Mouse (Mus musculus) monocyte, adult 5-6 weeks (primary cell): ENCODE results near the gene Strbp. TPM values are rescaled to one million over a fixed set of nuclear protein-coding genes. Genes with fewer than 3 reads are reported as not detected.
"Not testable (repeated sequence)": the region's sequence is repeated elsewhere in the genome, so short reads cannot be mapped to it uniquely, and the experiment has no call there.

Experiments
- ATAC-seq: fragments of 153-309, 156-312 bp; replicated peaks from 2 replicates; pipeline ENCODE4 v1.8.0; 2017; ENCODE audit warnings: mild to moderate bottlenecking; ENCODE audit not compliant: low TSS enrichment, insufficient number of reproducible peaks, severe bottlenecking, poor library complexity, low FRiP score
- total RNA-seq: library from RNA; stranded (forward); fragments of 200-1000, 200-491, 200-594 nt; gene quantifications from 3 replicates; pipeline ENCODE4 v1.2.3, GENCODE M21; 2017

Gene Strbp
- total RNA-seq, 1 experiment from 2014 or later, result 29.1 TPM

DNA sequence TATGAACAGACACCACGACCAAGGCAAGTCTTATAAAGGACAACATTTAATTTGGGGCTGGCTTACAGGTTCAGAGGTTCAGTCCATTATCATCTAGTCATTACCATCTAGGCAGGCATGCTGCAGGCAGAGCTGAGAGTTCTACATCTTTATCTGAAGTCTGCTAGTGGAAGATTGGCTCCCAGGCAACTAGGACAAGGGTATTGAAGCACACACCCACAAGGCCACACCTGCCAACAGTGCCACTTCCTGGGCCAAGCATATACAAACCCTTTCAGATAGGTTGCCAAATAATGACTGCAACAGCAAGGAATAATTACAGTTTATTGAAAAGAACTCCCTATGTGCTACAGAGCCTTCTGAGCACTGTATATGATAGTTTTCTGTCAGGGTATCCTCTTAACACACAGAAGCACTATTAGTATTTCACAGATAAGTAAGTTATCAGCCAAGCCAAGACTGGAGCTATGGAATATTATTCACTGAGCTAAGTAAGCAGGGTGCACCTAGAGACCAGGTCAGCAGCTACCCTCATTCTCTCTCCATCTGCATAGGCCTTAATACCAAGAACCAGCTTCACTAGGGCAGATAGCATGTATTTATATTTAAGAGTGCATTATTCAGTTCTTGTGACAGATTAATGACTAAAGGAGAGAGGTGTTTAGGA lies 154.2 kb downstream of the Strbp start:
- no peak for ATAC-seq

DNA sequence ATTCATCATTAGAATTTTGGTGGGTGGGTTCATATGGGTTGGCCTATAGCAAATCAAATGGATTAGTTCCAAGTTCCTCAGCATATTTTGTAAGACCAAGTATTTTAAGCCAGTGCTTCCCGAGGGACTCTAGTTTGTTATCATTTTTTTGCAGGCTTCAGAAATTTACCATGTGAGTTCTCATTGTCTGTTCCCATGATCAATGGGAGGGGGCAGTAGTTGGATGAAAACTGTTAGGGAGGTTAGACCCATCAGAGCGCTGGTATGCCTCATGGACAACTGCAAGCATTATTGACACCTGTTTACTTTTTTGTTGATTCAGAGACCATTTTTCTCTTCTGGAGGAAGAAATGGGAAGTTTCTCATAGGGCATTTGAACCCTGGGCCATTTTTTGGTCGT lies 172.0 kb downstream of the Strbp start:
- ATAC-seq, result no peak

DNA sequence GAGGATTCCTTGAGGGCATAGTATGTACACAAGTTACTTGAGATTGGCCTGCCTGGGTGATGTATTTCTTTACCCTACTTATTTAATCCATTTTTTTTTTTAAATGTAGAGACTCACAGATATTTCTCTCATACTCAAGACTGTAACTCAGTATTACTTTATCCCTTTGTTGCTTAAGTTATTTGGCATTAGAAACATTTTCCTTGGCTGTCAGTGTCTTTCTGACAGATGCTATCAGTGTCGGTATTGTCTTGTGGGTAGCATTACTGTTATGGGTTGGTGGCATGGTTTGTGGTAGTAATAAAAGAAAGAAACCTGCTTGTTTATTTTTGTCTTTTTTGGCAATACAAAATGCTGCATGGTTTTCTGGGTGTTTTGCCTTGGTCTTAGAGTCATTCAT lies 172.9 kb downstream of the Strbp start:
- ATAC-seq, result no peak

DNA sequence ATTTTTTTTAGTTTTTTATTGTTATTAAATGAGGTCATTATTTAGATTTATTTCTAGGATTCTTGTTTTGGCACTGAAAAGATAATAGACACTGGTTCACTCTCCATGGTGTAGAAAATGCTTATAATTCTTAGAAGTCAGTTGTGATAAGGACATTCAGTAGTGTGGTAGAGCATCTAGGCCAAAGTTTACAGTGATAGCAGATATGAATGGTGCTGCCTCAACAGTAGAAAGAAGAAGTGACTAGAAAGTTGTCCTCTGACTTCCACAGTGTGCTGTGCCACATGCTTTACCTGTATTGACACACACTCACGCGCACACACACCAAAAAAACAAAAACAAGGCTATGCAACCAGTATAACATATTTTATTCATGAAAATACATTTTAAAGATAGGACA lies 174.3 kb downstream of the Strbp start:
- no peak for ATAC-seq

DNA sequence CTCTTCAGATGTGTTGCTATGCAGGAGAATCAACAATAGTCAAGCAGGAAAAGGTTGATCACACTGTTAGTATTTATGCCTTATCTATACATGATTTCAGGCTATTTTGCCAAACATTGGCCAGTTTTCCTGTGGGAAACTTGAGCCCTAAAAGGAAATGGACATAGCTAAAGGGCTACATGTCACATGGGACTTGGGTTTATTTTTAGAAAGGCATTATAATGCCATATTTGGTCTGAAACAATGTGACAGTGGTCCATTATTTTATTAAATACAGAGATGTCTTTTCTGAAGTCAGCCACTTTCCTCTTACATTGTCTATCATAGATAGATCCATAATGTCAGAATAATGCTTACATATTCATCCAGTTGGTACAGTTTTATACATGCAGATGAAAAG lies 176.1 kb downstream of the Strbp start:
- no peak for ATAC-seq

DNA sequence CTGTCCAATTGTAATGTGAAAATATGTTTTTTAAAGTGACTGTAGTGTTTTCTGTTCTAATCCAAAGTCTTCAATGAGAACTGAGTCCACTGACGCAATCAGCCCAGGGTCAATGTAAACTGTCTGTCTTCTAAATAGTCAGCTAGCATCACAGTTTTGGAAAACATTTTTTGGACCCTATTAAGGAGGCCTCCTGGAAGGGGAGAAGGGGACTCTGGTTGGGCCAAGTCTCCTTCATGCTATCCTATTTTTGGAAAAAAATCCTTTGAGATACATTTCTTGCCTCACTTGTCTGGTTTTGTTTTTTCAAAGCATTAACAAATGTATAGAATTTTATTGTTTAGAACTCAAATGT lies 184.4 kb downstream of the Strbp start:
- no peak for ATAC-seq

DNA sequence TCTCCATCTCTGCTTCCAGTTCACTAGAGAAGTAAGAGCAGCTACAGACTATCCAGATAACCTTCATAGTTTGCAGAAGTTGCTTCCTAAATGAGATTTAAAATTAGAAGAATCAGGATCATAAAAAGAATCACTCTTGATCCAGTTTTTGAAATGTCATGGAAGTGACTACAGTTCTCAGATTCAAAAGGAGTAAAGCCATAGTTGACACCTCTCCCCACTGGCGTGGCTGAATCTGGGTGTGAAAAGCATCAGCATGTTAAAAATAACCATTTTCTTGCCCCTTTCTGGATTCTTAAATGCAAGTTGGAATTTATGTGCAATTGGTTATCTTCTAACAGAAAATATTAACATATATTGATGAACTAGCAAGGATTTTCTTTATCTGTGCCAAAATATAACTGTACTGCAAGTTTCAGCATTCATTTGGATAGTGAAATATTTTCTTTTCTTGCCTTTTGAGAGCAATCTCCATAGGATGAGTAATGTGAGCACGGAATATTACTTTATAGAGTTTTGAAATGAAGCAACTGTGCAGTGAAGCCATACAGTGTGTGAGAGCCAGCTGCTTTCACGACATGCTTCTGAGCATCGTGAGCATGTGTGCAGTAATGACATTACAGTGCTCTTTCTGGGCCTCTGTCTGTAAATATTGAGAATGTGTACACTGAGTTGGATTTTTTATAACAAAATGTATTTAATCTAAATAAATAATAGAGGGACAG lies 184.9 kb downstream of the Strbp start:
- no peak for ATAC-seq

DNA sequence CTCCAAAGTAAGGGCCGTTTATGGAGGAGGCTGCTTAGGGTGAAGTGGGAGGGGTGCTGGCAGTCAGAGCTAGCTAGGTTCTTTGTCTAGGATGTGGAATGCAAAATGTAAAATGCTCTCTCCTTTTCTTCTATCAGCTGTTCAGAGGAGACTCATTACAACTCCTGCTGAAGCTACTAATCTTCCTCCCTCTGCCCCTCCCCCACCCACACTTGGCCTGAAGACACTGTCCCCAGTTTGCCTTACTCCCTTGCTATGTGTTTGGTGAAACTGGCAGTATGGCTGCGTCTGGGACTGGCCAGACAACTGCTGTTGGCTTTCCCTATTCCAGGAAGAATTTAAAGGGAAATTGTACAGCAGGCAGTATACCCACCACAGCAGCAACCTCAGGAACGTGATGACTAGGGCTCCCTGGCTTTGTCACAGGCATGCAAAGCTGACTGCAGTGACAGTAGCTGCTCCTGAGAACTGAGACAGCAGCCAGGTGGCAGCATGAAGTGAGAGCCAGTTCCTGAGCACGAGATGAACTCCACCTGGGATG lies 186.7 kb downstream of the Strbp start:
- ATAC-seq, result 0 out of 2 replicates have a peak, but pooled peaks have one; percentile 13

DNA sequence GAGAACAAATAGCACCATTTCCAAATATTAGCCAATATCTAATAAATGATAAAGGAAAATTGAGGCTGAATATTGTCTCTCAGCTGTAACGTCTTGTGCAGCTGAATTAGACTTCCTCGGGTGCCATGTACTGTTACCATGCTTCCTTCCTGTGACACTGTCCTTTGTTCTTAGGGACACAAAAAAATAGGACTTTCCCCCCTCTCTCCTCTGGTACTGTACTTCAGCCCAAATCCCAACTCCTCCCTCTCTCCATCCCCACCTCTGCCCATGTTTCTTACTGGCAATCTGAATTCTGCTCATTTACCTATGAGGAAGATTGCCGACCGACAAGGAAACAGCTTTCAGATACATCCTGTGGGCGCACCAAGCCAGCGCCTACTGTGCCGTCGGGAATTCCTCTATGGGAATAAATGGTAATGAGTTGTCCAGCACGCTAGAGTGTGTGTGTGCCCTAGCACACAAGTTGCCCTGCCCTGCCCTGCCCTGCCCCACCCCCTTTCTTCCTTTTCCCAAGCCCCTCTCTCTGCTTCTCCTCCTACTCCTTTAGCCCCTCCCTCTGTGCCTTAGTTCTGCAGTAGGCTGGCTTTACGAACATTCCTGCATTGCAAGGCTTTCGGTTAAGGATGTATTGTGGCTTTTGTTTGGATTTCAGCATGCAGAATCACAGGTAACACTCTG lies 187.5 kb downstream of the Strbp start, which contains the start of gene Gpr21:
Gene Gpr21, plus strand, starts transcription at position 303 of the 681 bp plus-strand sequence.
- ATAC-seq, result no peak

DNA sequence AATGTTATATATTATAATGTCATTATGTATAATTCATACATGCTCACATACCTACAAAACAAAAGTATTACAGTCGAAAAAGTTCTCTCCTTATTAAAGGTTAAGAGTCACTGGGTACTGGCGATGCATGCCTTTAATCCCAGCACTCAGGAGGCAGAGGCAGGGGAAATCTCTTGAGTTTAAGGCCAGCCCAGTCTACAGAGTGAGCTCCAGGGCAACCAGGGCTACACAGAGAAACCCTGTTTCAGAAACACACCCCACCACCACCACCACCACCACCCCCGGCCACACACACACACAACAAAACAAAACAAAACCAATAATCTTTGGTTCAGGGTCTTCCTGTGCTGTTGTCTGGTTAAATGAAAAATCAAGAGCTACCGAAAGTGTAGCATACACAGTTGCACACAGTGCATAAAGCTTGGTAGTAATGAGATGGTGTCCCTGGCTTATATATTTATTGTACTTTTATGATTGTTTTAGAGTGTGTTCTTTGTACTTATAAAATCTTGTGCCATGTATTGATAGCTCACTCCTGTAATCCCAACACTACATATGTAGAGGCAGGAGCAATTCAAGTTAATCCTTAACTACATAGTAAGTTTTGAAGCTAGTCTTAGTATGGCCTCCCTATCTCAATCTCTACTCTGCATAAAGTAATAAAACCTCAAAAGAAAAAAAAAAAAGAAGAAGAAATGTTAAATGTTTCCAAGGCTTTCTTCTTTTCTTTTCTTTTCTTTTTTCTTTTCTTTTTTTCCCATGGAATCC lies 192.3 kb downstream of the Strbp start:
- no peak for ATAC-seq

DNA sequence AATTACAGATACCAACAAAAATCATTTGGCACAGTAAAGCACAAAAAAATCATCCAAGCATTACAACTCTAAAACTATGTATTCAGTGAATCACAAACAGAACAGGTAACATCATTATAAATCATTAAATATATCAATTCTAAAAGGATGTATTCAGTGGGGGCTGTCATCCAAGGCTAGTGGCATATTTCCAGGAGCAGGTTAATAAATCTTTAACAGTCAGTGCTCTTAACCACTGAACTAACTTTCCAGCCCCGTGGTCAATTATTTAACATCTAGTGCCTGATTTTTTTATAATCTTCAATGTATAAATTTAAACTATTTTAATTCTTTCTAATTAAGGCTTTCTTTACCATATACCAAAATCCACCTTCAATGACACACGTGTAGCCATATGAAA lies 197.8 kb downstream of the Strbp start:
- not testable (repeated sequence) for ATAC-seq

DNA sequence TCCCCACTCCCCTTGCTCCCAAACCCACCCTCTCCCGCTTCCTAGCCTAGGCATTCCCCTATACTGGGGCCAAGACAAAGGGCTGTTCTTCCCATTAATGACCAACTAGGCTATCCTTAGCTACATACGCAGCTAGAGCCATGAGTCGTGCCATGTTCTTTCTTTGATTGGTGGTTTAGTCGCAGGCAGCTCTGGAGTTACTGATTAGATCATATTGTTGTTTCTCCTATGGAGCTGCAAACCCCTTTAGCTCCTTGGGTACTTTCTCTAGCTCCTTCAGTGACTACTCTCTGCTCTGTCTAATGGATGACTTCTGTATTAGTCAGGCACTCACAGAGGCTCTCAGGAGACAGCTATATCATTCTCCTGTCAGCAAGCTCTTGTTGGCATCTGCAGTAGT lies 206.3 kb downstream of the Strbp start:
- ATAC-seq, result no peak

DNA sequence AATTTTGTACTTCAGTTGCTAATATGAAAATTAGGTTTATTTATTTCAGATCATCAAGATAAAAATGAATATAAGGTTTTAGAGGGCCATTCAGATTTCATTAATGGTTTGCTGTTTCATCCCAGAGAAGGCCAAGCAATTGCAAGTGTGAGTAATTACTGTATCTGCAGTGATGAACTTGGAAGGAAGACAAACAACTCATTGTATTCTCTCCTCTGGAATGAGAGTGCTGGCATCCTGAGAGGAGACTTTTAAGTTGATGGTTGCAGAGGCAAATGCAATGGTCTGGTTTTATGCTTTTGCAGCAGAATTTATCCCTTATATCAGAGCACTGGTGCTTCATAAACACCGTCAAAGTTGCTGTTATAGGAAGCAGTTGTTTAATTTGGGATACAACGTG lies 214.7 kb downstream of the Strbp start:
- no peak for ATAC-seq

DNA sequence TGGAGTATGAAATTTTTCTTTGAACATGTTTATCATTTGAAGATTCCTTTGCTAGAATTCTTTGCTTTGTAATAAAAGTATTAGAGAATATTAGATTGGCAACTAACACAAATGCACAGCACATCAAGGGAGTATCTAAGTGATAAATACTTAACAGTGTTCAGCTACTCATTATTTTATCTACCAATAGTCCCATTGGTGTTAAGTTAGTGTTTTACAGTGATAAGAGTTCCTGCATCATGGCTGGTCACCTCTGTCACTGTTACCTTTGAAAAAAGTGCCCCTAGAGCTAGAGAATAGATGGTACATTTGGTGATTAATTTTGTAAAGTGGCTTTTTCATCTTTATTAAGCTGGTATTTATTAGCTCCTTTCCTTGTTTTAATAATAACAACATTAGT lies 217.3 kb downstream of the Strbp start:
- no peak for ATAC-seq

DNA sequence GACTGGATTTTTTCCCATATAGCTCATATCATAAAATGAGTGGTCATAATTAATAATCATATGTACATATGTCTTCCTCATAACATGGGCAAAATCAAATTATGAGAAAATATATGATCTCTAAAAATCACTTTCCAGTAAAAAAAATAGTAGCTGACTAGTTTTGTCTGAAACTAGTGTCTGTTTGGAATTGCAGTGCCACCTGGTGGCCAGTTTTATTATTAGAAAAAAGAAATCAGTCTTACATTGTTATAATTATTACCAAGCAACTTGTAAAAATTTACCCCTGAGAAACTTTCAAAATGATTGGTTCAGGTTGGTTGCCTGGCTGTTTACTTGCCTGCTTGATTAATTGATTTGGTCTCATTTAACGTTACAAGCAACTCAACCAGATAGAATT lies 218.3 kb downstream of the Strbp start:
- ATAC-seq, result no peak

DNA sequence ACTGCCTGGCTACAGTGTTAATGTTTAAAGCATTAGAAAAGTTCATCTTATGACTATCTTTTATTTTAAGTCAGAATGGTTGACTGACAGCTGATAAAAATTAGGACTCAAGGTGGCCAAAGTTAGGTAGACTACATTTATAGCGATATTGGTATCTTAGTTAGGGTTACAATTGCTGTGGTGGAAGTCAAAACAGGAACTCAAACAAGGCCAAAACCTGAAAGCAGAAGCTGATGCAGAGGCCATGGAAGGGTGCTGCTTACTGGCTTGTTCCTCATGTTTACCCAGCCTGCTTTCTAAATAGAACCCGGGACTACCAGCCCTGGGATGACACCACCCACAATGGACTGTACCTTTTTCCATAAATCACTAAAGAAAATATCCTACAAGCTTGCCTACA lies 219.5 kb downstream of the Strbp start:
- 0 out of 2 replicates have a peak, but pooled peaks have one; percentile 50 for ATAC-seq

DNA sequence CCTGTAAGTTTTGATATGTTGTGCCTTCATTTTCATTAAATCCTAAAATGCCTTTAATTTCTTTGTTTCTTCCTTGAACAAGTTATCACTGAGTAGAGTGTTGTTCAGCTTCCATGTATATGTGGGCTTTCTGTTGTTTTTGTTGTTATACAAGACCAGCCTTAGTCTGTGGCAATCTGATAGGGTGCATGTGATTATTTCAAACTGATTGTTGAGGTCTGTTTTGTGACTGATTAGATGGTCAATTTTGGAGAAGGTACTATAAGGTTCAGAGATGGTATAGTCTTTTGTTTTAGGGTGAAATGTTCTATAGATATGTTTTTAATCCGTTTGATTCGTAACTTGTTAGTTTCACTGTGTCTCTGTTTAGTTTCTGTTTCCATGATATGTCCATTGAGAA lies 223.6 kb downstream of the Strbp start:
- ATAC-seq, result no peak

DNA sequence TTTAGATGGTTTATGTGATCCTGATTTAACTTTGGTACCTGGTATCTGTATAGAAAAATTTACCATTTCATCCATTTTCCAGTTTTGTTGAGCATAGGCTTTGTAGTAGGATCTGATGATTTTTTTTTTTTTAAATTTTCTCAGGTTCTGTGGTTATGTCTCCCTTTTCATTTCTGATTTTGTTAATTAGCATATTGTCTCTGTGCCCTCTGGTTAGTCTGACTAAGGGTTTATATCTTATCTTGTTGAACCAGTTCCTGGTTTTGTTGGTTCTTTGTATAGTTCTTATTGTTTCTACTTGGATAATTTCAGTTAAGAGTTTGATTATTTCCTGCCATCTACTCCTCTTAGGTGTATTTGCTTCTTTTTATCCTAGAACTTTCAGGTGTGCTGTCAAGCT lies 224.1 kb downstream of the Strbp start:
- ATAC-seq, result no peak

DNA sequence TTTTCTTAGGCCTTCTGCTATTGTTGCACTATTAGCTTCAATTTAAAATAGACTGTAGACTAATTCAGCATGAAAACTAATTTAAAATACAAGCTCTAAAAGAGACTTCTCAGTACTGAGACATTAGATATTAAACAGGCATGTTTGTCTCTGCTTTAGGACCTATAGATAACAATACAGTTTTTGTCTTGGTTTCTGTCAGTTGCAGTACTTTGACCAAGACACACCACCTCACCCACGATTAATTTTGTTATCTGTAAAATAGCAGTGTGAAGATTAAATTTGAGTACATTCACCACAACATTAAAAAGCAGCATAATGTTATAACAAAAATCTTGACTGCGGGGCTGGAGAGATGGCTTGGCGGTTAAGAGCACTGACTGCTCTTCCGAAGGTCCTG lies 237.4 kb downstream of the Strbp start:
- no peak for ATAC-seq
